Mouse (Mus musculus) liver, postnatal 0 days (tissue): ENCODE results near the gene E030030I06Rik. TPM values are rescaled to one million over a fixed set of nuclear protein-coding genes. Genes with fewer than 3 reads are reported as not detected.
A peak's percentile ranks its signal among the peaks of the same experiment; 100 is the strongest.
"Not testable (repeated sequence)": the region's sequence is repeated elsewhere in the genome, so short reads cannot be mapped to it uniquely, and the experiment has no call there.

Source experiments
- ATAC-seq: fragments of 200-750 bp; cut with Nextera tagmentation; 2 replicates; pipeline ENCODE4 v1.8.0; 2017; ENCODE audit warnings: mild to moderate bottlenecking, moderate library complexity
- DNase-seq: peaks from one replicate; pipeline ENCODE4 v3.0.0-alpha.2; 2016
- H3K27ac ChIP-seq: fragments of 300-500 bp; sonication (generic); 2 replicates; pipeline ENCODE4 v1.5.1; 2014; ENCODE audit warnings: antibody characterized with exemption, moderate library complexity, mild to moderate bottlenecking, low read depth
- H3K27me3 ChIP-seq: fragments of 300-500 bp; sonication (generic); 2 replicates; pipeline ENCODE4 v1.6.1; 2014; ENCODE audit warnings: low read length, control low read depth, mixed read lengths; ENCODE audit not compliant: insufficient read depth
- H3K36me3 ChIP-seq: fragments of 300-500 bp; sonication (generic); replicated peaks from 2 replicates; pipeline ENCODE4 v1.6.1; 2014; ENCODE audit warnings: mild to moderate bottlenecking, control low read depth, low read length, moderate library complexity, mixed read lengths; ENCODE audit not compliant: insufficient read depth
- H3K4me1 ChIP-seq: fragments of 300-500 bp; sonication (generic); 2 replicates; pipeline ENCODE4 v1.6.1; 2014; ENCODE audit warnings: antibody characterized with exemption, mild to moderate bottlenecking, control low read depth; ENCODE audit not compliant: insufficient read depth
- H3K4me2 ChIP-seq: fragments of 300-500 bp; sonication (generic); 2 replicates; pipeline ENCODE4 v1.6.1; 2014; ENCODE audit warnings: low read depth, mild to moderate bottlenecking, low read length, moderate library complexity, mixed read lengths
- H3K4me3 ChIP-seq: fragments of 300-500 bp; sonication (generic); 2 replicates; pipeline ENCODE4 v1.5.1; 2014; ENCODE audit warnings: low read depth, low read length
- H3K9ac ChIP-seq: fragments of 300-500 bp; sonication (generic); replicated peaks from 2 replicates; pipeline ENCODE4 v1.6.1; 2014; ENCODE audit warnings: mild to moderate bottlenecking, moderate library complexity
- H3K9me3 ChIP-seq: fragments of 300-500 bp; sonication (generic); 2 replicates; pipeline ENCODE4 v1.6.1; 2016; ENCODE audit warnings: mild to moderate bottlenecking, control low read depth, low read length, mixed read lengths
- CTCF ChIP-seq: sonication (generic); IDR thresholded peaks from 2 replicates; pipeline ENCODE4 v1.5.1; 2016; ENCODE audit warnings: antibody characterized with exemption, low read depth
- EP300 ChIP-seq: IDR thresholded peaks from 2 replicates; pipeline ENCODE4 v1.6.1; 2016; ENCODE audit warnings: antibody characterized with exemption, low read depth, mild to moderate bottlenecking
- WGBS: fragments of 180-500 bp; shearing (Covaris S2); extraction: QIAGEN DNeasy Blood & Tissue Kit; methylation state at CpG from one replicate; pipeline ENCODE4 v1.1.7; 2014; ENCODE audit not compliant: insufficient replicate concordance; 5-methylcytosine and 5-hydroxymethylcytosine counted together
- polyA plus RNA-seq: library from polyadenylated mRNA; unstranded; fragments of >200 nt; fragmentation: Nextera tagmentation; extraction: Ambion mirVana; gene quantifications from 2 replicates; pipeline ENCODE4 v1.2.1, GENCODE M21; 2015

Gene E030030I06Rik
- polyA plus RNA-seq, 1 experiment from 2014 or later: 8.2 TPM

GRCm38 (mm10) chr10:22150593-22150992 is 1.5 kb upstream of the E030030I06Rik start:
- TF ChIP-seq EP300 (no peak), CTCF (no peak)
- H3K4me3 ChIP-seq: peak overlapping the region; percentile 68
- DNase-seq: peak; percentile 24
- no peaks in the 10 kb centered on the region for H3K36me3 ChIP-seq
- H3K4me2 ChIP-seq: peak overlapping the region; percentile 96
- WGBS: under 1% methylated on average over 27 of the region's 27 CpGs
- peaks cover 49% of the 10 kb centered on the region for H3K27me3 ChIP-seq
- H3K9ac ChIP-seq: no peak overlapping the region
- no peak overlapping the region for H3K27ac ChIP-seq
- no peak for ATAC-seq
- H3K4me1 ChIP-seq: peaks cover 10% of the 10 kb centered on the region; the same call in 1 of the 2 replicates
- no peaks in the 10 kb centered on the region for H3K9me3 ChIP-seq

GRCm38 (mm10) chr10:22149691-22150465 is 808 bp upstream of the E030030I06Rik start:
- H3K9ac ChIP-seq: peak overlapping the region; percentile 71
- H3K4me1 ChIP-seq: peaks cover 10% of the 10 kb centered on the region; the same call in 1 of the 2 replicates
- H3K27ac ChIP-seq: no peak overlapping the region
- peaks cover 42% of the 10 kb centered on the region for H3K27me3 ChIP-seq
- H3K9me3 ChIP-seq: no peaks in the 10 kb centered on the region
- H3K4me2 ChIP-seq: peak overlapping the region; percentile 96
- H3K4me3 ChIP-seq: peak overlapping the region; percentile 68
- TF ChIP-seq EP300 (no peak), CTCF (no peak)
- WGBS: under 1% methylated on average over 50 of the region's 50 CpGs
- H3K36me3 ChIP-seq: no peaks in the 10 kb centered on the region
- peak; percentile 18 for DNase-seq
- ATAC-seq: no peak

DNA sequence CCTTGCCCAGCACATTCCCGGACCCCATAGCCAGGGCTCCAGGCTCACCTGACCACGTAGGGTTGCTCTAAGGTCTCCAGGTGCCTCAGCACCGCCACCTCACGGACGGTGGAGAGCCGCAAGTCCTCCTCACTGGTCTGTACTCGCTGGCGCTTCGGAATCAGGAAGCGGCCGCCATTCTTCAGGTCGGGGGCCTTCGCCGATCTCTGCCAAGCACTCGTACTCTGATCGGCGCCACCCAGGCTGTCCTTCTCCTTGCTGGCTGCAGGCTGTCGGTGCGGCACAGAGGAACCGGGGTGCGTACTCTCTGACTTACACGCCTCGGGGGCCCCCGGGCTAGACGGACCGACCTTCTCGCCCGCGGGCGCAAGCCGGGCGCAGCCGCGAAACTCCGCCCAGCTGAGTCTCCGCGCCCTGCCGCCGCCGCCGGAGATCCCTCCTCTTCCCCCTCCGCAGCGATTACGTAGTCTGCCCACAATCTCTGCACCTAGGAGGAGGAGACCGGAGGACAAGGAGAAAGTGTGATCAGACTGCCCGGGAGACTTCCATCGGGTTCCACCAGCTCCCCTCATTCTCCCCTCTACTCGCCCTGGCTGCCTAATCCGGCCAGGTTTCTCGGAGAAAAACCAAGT is 513 bp downstream of the E030030I06Rik start:
- TF ChIP-seq CTCF (peak; percentile 68), EP300 (no peak)
- H3K9ac ChIP-seq: peak overlapping the region; percentile 71
- H3K27me3 ChIP-seq: peaks cover 35% of the 10 kb centered on the region
- ATAC-seq (peak; percentile 93), DNase-seq (peak; percentile 82)
- no peaks in the 10 kb centered on the region for H3K36me3 ChIP-seq
- H3K4me1 ChIP-seq: peaks cover 10% of the 10 kb centered on the region; the same call in 1 of the 2 replicates
- peak overlapping the region; percentile 96 for H3K4me2 ChIP-seq
- WGBS: under 1% methylated on average over 47 of the region's 50 CpGs
- peak overlapping the region; percentile 68 for H3K4me3 ChIP-seq
- peak overlapping the region; percentile 86 for H3K27ac ChIP-seq
- no peaks in the 10 kb centered on the region for H3K9me3 ChIP-seq

- Histone ChIP-seq H3K4me3 (no peak overlapping the region), H3K27ac (no peak overlapping the region), H3K9ac (no peak overlapping the region), H3K4me2 (no peak overlapping the region), H3K9me3 (no peaks in the 10 kb centered on the region), H3K4me1 (no peaks in the 10 kb centered on the region), H3K27me3 (no peaks in the 10 kb centered on the region), H3K36me3 (no peaks in the 10 kb centered on the region)
- WGBS: 70% methylated on average over 5 of the region's 5 CpGs
- DNase-seq (no peak), ATAC-seq (no peak)
- TF ChIP-seq CTCF (no peak), EP300 (no peak)
Measured at GRCm38 (mm10) chr10:22142926-22143325, 6.1 kb downstream of the E030030I06Rik start.

DNA sequence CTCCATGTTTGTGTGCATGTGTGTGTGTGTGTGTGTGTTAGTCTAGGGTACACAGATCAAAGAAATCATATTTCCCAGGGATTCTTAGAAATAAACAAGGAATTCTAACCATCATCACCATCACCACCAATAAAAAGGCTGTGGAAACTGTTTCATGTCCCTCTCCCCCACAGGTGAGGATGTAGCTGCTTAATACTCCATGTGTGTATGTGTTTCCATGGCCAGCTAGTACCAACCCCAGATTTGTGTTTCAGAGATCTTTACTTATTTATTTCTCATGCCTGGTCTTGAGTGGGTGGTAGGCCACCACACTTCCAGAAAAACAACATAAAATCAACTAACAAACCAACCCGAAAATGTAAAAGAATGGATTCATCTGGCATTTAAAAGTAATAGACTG is 6.9 kb downstream of the E030030I06Rik start:
- not testable (repeated sequence) for H3K27ac ChIP-seq, H3K9ac ChIP-seq, H3K4me3 ChIP-seq, H3K4me2 ChIP-seq, H3K27me3 ChIP-seq, H3K36me3 ChIP-seq, H3K9me3 ChIP-seq, H3K4me1 ChIP-seq, ATAC-seq
- peak; percentile 68 for DNase-seq
- 71% methylated on average over 1 of the region's 1 CpGs for WGBS

- Histone ChIP-seq H3K4me2 (peak overlapping the region; percentile 56), H3K27me3 (no peaks in the 10 kb centered on the region), H3K27ac (no peak overlapping the region), H3K36me3 (no peaks in the 10 kb centered on the region), H3K9me3 (no peaks in the 10 kb centered on the region), H3K4me3 (peak overlapping the region; percentile 5; the same call in 1 of the 2 replicates), H3K4me1 (no peaks in the 10 kb centered on the region), H3K9ac (no peak overlapping the region)
- ATAC-seq: peak; percentile 31; the same call in 1 of the 2 replicates
- no peak for TF ChIP-seq EP300
- peak; percentile 76 for TF ChIP-seq CTCF
- peak; percentile 72 for DNase-seq
- WGBS: 3% methylated on average over 14 of the region's 19 CpGs
Measured at GRCm38 (mm10) chr10:22140665-22141280, 8.3 kb downstream of the E030030I06Rik start.
